Mouse (Mus musculus) spleen, adult 2 months (tissue): ENCODE data around the gene Fv1. TPM values are rescaled to one million over a fixed set of nuclear protein-coding genes. Genes with fewer than 3 reads are reported as not detected.

ENCODE experiments used
- DNase-seq, 2 experiments: peaks; one replicate each; pipeline versions ENCODE4 v3.0.0 to v3.0.0-alpha.2; 2012 to 2021; ENCODE audit warnings: low spot score in 2 of 2, low read depth in 1 of 2
- H3K27ac ChIP-seq: fragments of 200-500 bp; 2 replicates; pipeline ENCODE4 v1.5.1; 2012; ENCODE audit warnings: low read length, inconsistent platforms; ENCODE audit not compliant: insufficient read depth
- H3K27me3 ChIP-seq: fragments of 200-500 bp; 2 replicates; pipeline ENCODE4 v1.6.1; 2012; ENCODE audit warnings: mild to moderate bottlenecking, moderate library complexity, low read length, inconsistent platforms; ENCODE audit not compliant: control insufficient read depth, insufficient read depth
- H3K36me3 ChIP-seq: fragments of 200-500 bp; 2 replicates; pipeline ENCODE4 v1.6.1; 2012; ENCODE audit warnings: mild to moderate bottlenecking, low read length, inconsistent platforms; ENCODE audit not compliant: control insufficient read depth, insufficient read depth
- H3K4me1 ChIP-seq: fragments of 200-500 bp; 2 replicates; pipeline ENCODE4 v1.6.1; 2011; ENCODE audit warnings: inconsistent platforms; ENCODE audit not compliant: control insufficient read depth, insufficient read depth, insufficient read length
- H3K4me3 ChIP-seq: fragments of 200-500 bp; 2 replicates; pipeline ENCODE4 v1.5.1; 2011; ENCODE audit warnings: mild to moderate bottlenecking, inconsistent platforms; ENCODE audit not compliant: insufficient read depth, insufficient read length; ENCODE audit errors: extremely low read depth
- CTCF ChIP-seq: fragments of 200-500 bp; IDR thresholded peaks from 2 replicates; pipeline ENCODE4 v1.5.1; 2011; ENCODE audit warnings: mild to moderate bottlenecking, inconsistent platforms; ENCODE audit not compliant: insufficient read depth, insufficient read length, insufficient replicate concordance; ENCODE audit errors: extremely low read depth
- POLR2A ChIP-seq: fragments of 200-500 bp; IDR thresholded peaks from 2 replicates; pipeline ENCODE4 v1.6.1; 2011; ENCODE audit warnings: low read depth, low read length, inconsistent platforms
- WGBS: fragments of 180-500 bp; shearing (Covaris S2); methylation state at CpG from one replicate; pipeline ENCODE4 v1.1.7; 2018; 5-methylcytosine and 5-hydroxymethylcytosine counted together
- polyA plus RNA-seq: library from polyadenylated mRNA; depleted of rRNA; stranded (reverse); fragments of >200 nt; gene quantifications from 2 replicates; pipeline ENCODE4 v1.2.3, GENCODE M21; 2012

Fv1 gene
- polyA plus RNA-seq, 1 experiment = 0.64 TPM

GRCm38 (mm10) chr4:147897348-147897747 is 28.6 kb downstream of the Fv1 start:
- no peaks in the 10 kb centered on the region for H3K27me3 ChIP-seq
- DNase-seq = no peak
- whole genome bisulfite sequencing = 91% methylated on average over 3 of the region's 3 CpGs
- H3K27ac ChIP-seq = no peak overlapping the region
- peaks cover 27% of the 10 kb centered on the region for H3K36me3 ChIP-seq
- H3K4me1 ChIP-seq = no peaks in the 10 kb centered on the region
- TF ChIP-seq CTCF = no peak
- TF ChIP-seq POLR2A = no peak
- H3K4me3 ChIP-seq = no peak overlapping the region

GRCm38 (mm10) chr4:147900452-147900851 is 31.7 kb downstream of the Fv1 start:
- no peak for DNase-seq
- peaks cover 24% of the 10 kb centered on the region for H3K36me3 ChIP-seq
- no peak overlapping the region for H3K27ac ChIP-seq
- peaks cover 5% of the 10 kb centered on the region; the same call in 1 of the 2 replicates for H3K4me1 ChIP-seq
- TF ChIP-seq CTCF (no peak), POLR2A (no peak)
- H3K4me3 ChIP-seq = no peak overlapping the region
- H3K27me3 ChIP-seq = no peaks in the 10 kb centered on the region
- 91% methylated on average over 7 of the region's 7 CpGs for WGBS

DNA sequence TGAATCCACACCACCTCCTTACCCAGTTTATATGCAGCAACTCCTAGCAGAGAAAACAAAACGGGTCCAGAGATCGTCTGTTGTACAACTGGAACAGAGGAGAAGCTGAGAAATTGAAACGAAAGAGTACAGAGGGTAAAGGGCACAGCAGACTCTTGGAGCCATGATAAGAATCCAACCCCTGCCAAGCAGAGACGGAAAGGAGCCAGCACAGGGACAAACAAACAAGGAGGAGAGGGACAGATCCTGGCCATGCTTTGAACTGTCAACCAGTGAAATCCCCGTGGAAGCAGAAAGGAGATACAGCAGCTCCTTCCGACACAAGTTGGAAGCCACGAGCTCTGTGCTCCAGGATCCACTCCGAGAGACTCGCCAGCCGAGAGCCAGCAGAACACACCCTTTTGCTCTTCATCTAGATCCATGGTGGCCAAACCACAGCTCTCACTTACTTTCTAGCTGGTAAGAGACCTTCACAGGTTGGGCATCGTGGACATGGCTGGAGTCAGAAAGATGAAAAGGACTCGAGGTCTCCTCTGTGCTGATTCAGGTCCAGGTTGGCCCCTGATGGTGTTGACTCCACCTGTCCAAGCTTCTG is 34.2 kb downstream of the Fv1 start:
- H3K36me3 ChIP-seq = peaks cover 7% of the 10 kb centered on the region
- no peaks in the 10 kb centered on the region for H3K27me3 ChIP-seq
- H3K4me1 ChIP-seq = peaks cover 5% of the 10 kb centered on the region; the same call in 1 of the 2 replicates
- WGBS = 94% methylated on average over 12 of the region's 12 CpGs
- no peak for TF ChIP-seq POLR2A
- no peak for TF ChIP-seq CTCF
- H3K27ac ChIP-seq = no peak overlapping the region
- DNase-seq = no peak
- no peak overlapping the region for H3K4me3 ChIP-seq

GRCm38 (mm10) chr4:147903601-147904000 is 34.8 kb downstream of the Fv1 start:
- H3K36me3 ChIP-seq = peaks cover 3% of the 10 kb centered on the region; the same call in 1 of the 2 replicates
- no peaks in the 10 kb centered on the region for H3K27me3 ChIP-seq
- DNase-seq = no peak
- no peak overlapping the region for H3K27ac ChIP-seq
- WGBS = 71% methylated on average over 3 of the region's 3 CpGs
- H3K4me3 ChIP-seq = peak overlapping the region; percentile 83; the same call in 1 of the 2 replicates
- H3K4me1 ChIP-seq = peaks cover 5% of the 10 kb centered on the region; the same call in 1 of the 2 replicates
- TF ChIP-seq CTCF (no peak), POLR2A (no peak)

GRCm38 (mm10) chr4:147904313-147905089 is 35.7 kb downstream of the Fv1 start, which contains the start of gene Mfn2:
TSS of gene Mfn2 (minus strand) at chr4:147904704.
- peak; percentile 73 to 82 for DNase-seq
- Histone ChIP-seq H3K27ac (peak within 1 kb of the TSS; percentile 87), H3K36me3 (peaks cover 2% of the 10 kb centered on the region; the same call in 1 of the 2 replicates), H3K4me1 (peaks cover 5% of the 10 kb centered on the region; the same call in 1 of the 2 replicates), H3K4me3 (peak within 1 kb of the TSS; percentile 83), H3K27me3 (no peaks in the 10 kb centered on the region)
- TF ChIP-seq POLR2A (no peak), CTCF (no peak)
- under 1% methylated on average over 57 of the region's 59 CpGs for WGBS

- Histone ChIP-seq H3K27me3 (no peaks in the 10 kb centered on the region), H3K36me3 (no peaks in the 10 kb centered on the region; the same call in 1 of the 2 replicates), H3K27ac (no peak overlapping the region), H3K4me1 (peaks cover 5% of the 10 kb centered on the region; the same call in 1 of the 2 replicates), H3K4me3 (peak overlapping the region; percentile 83)
- DNase-seq = no peak
- TF ChIP-seq CTCF (no peak), POLR2A (no peak)
- WGBS = under 1% methylated on average over 8 of the region's 8 CpGs
Measured at GRCm38 (mm10) chr4:147905090-147905659, 36.4 kb downstream of the Fv1 start.
